Mouse (Mus musculus) heart, postnatal 0 days (tissue): ENCODE data around the gene Vat1.

Experiments
- CTCF ChIP-seq: IDR thresholded peaks from 2 replicates; pipeline ENCODE4 v1.5.1; 2016; ENCODE audit warnings: antibody characterized with exemption, control low read depth, low read depth
- EP300 ChIP-seq: IDR thresholded peaks from 2 replicates; pipeline ENCODE4 v1.6.1; 2016; ENCODE audit warnings: antibody characterized with exemption, low read depth

DNA sequence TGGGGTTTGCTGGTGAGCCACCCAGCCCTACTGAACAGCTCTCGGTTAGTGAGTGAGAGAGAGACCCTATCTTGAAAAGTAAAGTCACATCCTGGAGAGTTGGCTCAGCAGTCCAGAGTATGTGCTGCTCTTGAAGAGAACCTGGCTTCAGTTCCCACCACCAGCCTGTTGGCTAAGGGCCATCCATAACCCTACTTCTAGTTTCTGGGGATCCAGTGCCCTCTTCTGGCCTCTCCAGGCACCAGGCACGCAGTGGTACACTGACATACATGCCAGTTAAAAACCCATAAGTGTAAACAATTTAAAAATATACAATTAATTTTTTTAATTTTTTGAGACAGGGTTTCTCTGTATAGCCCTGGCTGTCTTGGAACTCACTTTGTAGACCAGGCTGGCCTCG, 15.6 kb downstream of the Vat1 start:
- no peak; the same call in 1 of the 2 replicates for TF ChIP-seq CTCF
- no peak for TF ChIP-seq EP300
